Mouse (Mus musculus) gastrocnemius, postnatal 4 days (tissue): ENCODE measurements around the gene Ssb. TPM values are rescaled to one million over a fixed set of nuclear protein-coding genes. Genes with fewer than 3 reads are reported as not detected.
"Not testable (repeated sequence)": the region's sequence is repeated elsewhere in the genome, so short reads cannot be mapped to it uniquely, and the experiment has no call there.

Source experiments
- DNase-seq, 2 experiments: peaks; one replicate each; pipeline ENCODE4 v3.0.0; 2021 to 2022; ENCODE audit warnings: low spot score in 2 of 2, mixed read lengths in 2 of 2
- total RNA-seq, 2 experiments: library from RNA; stranded (reverse); gene quantifications; 2 replicates each; pipeline ENCODE4 v1.2.3; 2021

Gene Ssb
- total RNA-seq, 2 experiments from 2014 or later, result 123 to 143 TPM

GRCm38 (mm10) chr2:69860972-69861452 lies 350 bp upstream of the Ssb start:
- DNase-seq, result no peak

GRCm38 (mm10) chr2:69862117-69862657 lies 825 bp downstream of the Ssb start:
- DNase-seq, result no peak

- DNase-seq, result no peak
Measured at GRCm38 (mm10) chr2:69883990-69884391, 22.6 kb downstream of the Ssb start.

- DNase-seq, result no peak
Measured at GRCm38 (mm10) chr2:69884581-69884980, 23.2 kb downstream of the Ssb start.

GRCm38 (mm10) chr2:69885050-69885449 lies 23.7 kb downstream of the Ssb start:
- no peak for DNase-seq

- DNase-seq, result peak; percentile 82 to 90
Measured at GRCm38 (mm10) chr2:69885451-69886305, 24.3 kb downstream of the Ssb start, which contains the start of gene Mettl5. Gene Mettl5 (minus strand): TSS chr2:69885615.

GRCm38 (mm10) chr2:69888957-69889356 lies 27.6 kb downstream of the Ssb start:
- DNase-seq, result no peak

- no peak for DNase-seq
Measured at GRCm38 (mm10) chr2:69890843-69891242, 29.5 kb downstream of the Ssb start.

GRCm38 (mm10) chr2:69893145-69893544 lies 31.8 kb downstream of the Ssb start:
- DNase-seq, result no peak

GRCm38 (mm10) chr2:69893891-69894290 lies 32.5 kb downstream of the Ssb start:
- no peak for DNase-seq

GRCm38 (mm10) chr2:69895502-69896223 lies 34.3 kb downstream of the Ssb start:
- no peak for DNase-seq

- DNase-seq, result no peak
Measured at GRCm38 (mm10) chr2:69896224-69896581, 34.8 kb downstream of the Ssb start.

GRCm38 (mm10) chr2:69897039-69897617 lies 35.8 kb downstream of the Ssb start, which contains the start of gene Ubr3:
Gene Ubr3 (plus strand): TSS chr2:69897246.
- DNase-seq, result peak; percentile 98 to 99

- DNase-seq, result peak; percentile 35 to 58
Measured at GRCm38 (mm10) chr2:69897618-69898575, 36.5 kb downstream of the Ssb start.

GRCm38 (mm10) chr2:69903541-69903940 lies 42.2 kb downstream of the Ssb start:
- no peak for DNase-seq

- DNase-seq, result not testable (repeated sequence)
Measured at GRCm38 (mm10) chr2:69907394-69907793, 46.0 kb downstream of the Ssb start.

GRCm38 (mm10) chr2:69912801-69913200 lies 51.4 kb downstream of the Ssb start:
- no peak for DNase-seq

- DNase-seq, result no peak
Measured at GRCm38 (mm10) chr2:69917301-69917700, 55.9 kb downstream of the Ssb start.
